Mouse (Mus musculus) CD4-positive, CD25-positive, alpha-beta regulatory T cell, adult 2 months (primary cell): ENCODE measurements around the gene Serpina1d.
"Not testable (repeated sequence)": the region's sequence is repeated elsewhere in the genome, so short reads cannot be mapped to it uniquely, and the experiment has no call there.

Source experiments
- DNase-seq: peaks from one replicate; pipeline ENCODE4 v3.0.0-alpha.2; 2012; ENCODE audit warnings: low read depth, low spot score

Gene Serpina1d

GRCm38 (mm10) chr12:103773246-103773851 lies at the start of gene Serpina1d:
Serpina1d (minus strand) TSS chr12:103773592.
- DNase-seq, result not testable (repeated sequence)

GRCm38 (mm10) chr12:103770597-103770996 lies 2.8 kb downstream of the Serpina1d start:
- not testable (repeated sequence) for DNase-seq

- not testable (repeated sequence) for DNase-seq
These were observed 10.3 kb downstream of the Serpina1d start for GRCm38 (mm10) chr12:103763083-103763482.

- not testable (repeated sequence) for DNase-seq
These were observed 13.1 kb downstream of the Serpina1d start for GRCm38 (mm10) chr12:103760316-103760715.

- DNase-seq, result not testable (repeated sequence)
These were observed 27.4 kb downstream of the Serpina1d start for GRCm38 (mm10) chr12:103745957-103746356.

- DNase-seq, result not testable (repeated sequence)
These were observed 35.4 kb downstream of the Serpina1d start for GRCm38 (mm10) chr12:103737791-103738580.

GRCm38 (mm10) chr12:103735566-103735965 lies 37.8 kb downstream of the Serpina1d start:
- not testable (repeated sequence) for DNase-seq

- not testable (repeated sequence) for DNase-seq
These were observed 38.3 kb downstream of the Serpina1d start for GRCm38 (mm10) chr12:103735101-103735500.
